Comparison of ENCODE assay signal across 9 mouse cellular contexts in the genomic region with DNA sequence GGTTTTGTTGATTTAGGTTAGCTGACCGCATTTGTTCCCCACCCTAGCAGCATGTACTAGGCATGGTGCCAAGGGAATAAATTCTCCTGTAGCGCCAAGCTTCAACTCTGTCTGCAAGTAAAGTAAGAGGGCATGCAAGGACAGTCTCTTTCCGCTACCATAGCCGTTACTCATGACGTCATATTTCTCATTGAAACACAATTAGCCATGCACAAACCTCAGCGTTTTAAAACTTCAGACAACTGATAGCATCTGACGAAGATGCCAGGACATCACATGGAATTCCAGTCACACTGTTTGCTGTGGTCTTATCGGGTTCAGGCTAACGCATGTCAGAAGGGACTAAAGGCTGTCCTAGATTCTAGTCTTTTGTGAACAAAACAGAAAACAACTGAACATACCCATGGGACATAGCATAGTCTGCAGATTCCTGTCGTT.
DNase-seq lines count a peak whose midpoint lies in the region; ATAC-seq lines count a peak whose summit lies in the region.
"Had no signal": no experiment of that assay in that cellular context is flagged by ENCODE, and none has a peak within 500 bp of the region (broad histone marks: within the 10 kb centered on the region; RNA-seq: fewer than 3 reads in every experiment).

No protein-coding gene starts in this region.

- peak; percentile 51 to 75 for DNase-seq in adrenal gland, adult (ENCODE audit: inconsistent age in 2 of 2, low spot score in 1 of 2)
- DNase-seq in adrenal gland, adult 18-20 months (ENCODE audit: low spot score in 2 of 2): no peak
- no peak for DNase-seq in limb, embryonic 10.5 days (ENCODE audit: low spot score)
- DNase-seq in kidney, adult 9 months: peak; percentile 49
- no peak for DNase-seq in gastrocnemius, postnatal 4 days (ENCODE audit: low spot score in 2 of 2)
- DNase-seq in frontal cortex, postnatal 25 days (ENCODE audit: low spot score in 2 of 2): no peak

- 0 out of 2 replicates have a peak, but pooled peaks have one; percentile 56 for ATAC-seq in limb, embryonic 12.5 days (ENCODE audit: insufficient number of reproducible peaks, insufficient read depth, low FRiP score, low TSS enrichment, low read depth)
- peak; percentile 75 for ATAC-seq in neural tube, embryonic 13.5 days (ENCODE audit: low read depth)

- no peak overlapping the region for H3K9ac ChIP-seq in limb, embryonic 12.5 days (replicated peaks)
- H3K9ac ChIP-seq in neural tube, embryonic 13.5 days: no peak overlapping the region
- H3K9ac ChIP-seq: hindbrain, embryonic 15.5 days had no signal

- no peak overlapping the region for H3K4me3 ChIP-seq in limb, embryonic 12.5 days (replicated peaks)
- H3K4me3 ChIP-seq in limb, embryonic 10.5 days: no peak overlapping the region
- no peak overlapping the region for H3K4me3 ChIP-seq in neural tube, embryonic 13.5 days
- H3K4me3 ChIP-seq: hindbrain, embryonic 15.5 days had no signal

- peaks cover 13% of the 10 kb centered on the region for H3K4me1 ChIP-seq in limb, embryonic 12.5 days (replicated peaks)
- no peaks in the 10 kb centered on the region for H3K4me1 ChIP-seq in limb, embryonic 10.5 days
- H3K4me1 ChIP-seq in neural tube, embryonic 13.5 days (replicated peaks): peaks cover 19% of the 10 kb centered on the region

- H3K9me3 ChIP-seq in limb, embryonic 12.5 days: no peaks in the 10 kb centered on the region
- H3K9me3 ChIP-seq in limb, embryonic 10.5 days (replicated peaks): no peaks in the 10 kb centered on the region
- no peaks in the 10 kb centered on the region for H3K9me3 ChIP-seq in neural tube, embryonic 13.5 days
- H3K9me3 ChIP-seq: hindbrain, embryonic 15.5 days had no signal

- H3K27ac ChIP-seq in limb, embryonic 12.5 days: no peak overlapping the region
- H3K27ac ChIP-seq in limb, embryonic 10.5 days: no peak overlapping the region
- 0 out of 2 replicates have a peak overlapping the region, but pooled peaks have one; percentile 3 for H3K27ac ChIP-seq in neural tube, embryonic 13.5 days (replicated peaks)
- H3K27ac ChIP-seq: hindbrain, embryonic 15.5 days had no signal

- H3K36me3 ChIP-seq in limb, embryonic 12.5 days: no peaks in the 10 kb centered on the region
- no peaks in the 10 kb centered on the region for H3K36me3 ChIP-seq in limb, embryonic 10.5 days
- no peaks in the 10 kb centered on the region for H3K36me3 ChIP-seq in neural tube, embryonic 13.5 days
- H3K36me3 ChIP-seq: hindbrain, embryonic 15.5 days had no signal

- no peak overlapping the region for H3K4me2 ChIP-seq in limb, embryonic 12.5 days
- H3K4me2 ChIP-seq in neural tube, embryonic 13.5 days: peak overlapping the region; percentile 36
- H3K4me2 ChIP-seq: hindbrain, embryonic 15.5 days had no signal

- 69% methylated on average over 10 of the region's 10 CpGs for WGBS in limb, embryonic 12.5 days
- 89% methylated on average over 10 of the region's 10 CpGs for WGBS in limb, embryonic 10.5 days
- WGBS in neural tube, embryonic 13.5 days: 57% methylated on average over 10 of the region's 10 CpGs

- H3K27me3 ChIP-seq in limb, embryonic 12.5 days: no peaks in the 10 kb centered on the region
- H3K27me3 ChIP-seq in limb, embryonic 10.5 days (ENCODE audit: low read depth, poor library complexity, severe bottlenecking): no peaks in the 10 kb centered on the region
- H3K27me3 ChIP-seq in neural tube, embryonic 13.5 days: no peaks in the 10 kb centered on the region
- H3K27me3 ChIP-seq: hindbrain, embryonic 15.5 days had no signal

Comparison
In these comparisons a context has a peak if more than half of its experiments do, and no peak if none do; other contexts are left out.
1. DNase-seq: peak in adrenal gland, adult (2 of 2) and kidney, adult 9 months (single experiment); none in adrenal gland, adult 18-20 months (0 of 2), limb, embryonic 10.5 days (single experiment), gastrocnemius, postnatal 4 days (0 of 2) and frontal cortex, postnatal 25 days (0 of 2).